Mouse (Mus musculus): ENCODE measurements around the gene Glce.

DNA sequence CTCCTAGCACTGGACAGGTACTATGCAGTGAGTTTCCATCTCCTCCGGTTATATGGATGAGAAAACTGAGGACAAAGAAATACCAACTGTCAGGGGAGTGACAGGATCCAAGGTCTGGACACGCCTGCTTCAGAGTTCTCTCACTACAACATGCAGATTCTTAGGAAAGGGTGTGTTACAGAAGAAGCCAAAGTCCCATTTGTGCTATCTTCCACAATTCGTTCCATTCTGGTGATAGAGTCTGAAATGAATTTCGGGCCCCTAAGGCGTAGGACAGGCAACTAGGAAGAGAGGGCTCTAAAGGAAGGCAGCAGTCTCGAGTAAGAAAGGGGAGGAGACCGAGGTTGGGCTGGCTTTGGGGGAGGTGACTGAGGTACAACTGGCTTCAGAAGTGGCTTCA is 21.0 kb upstream of the Glce start:
- no peak for TF ChIP-seq CTCF (IDR thresholded peaks at IDR 0.05; ENCODE audit: low read depth)
- no peak for TF ChIP-seq EP300 (IDR thresholded peaks at IDR 0.05; ENCODE audit: low read depth)

Measured in liver, postnatal 0 days (tissue).